ENCODE assay signal across 9 mouse cellular contexts in genomic region chr12:51741690-51742089, GRCm38 (mm10). TPM values are rescaled to one million over a fixed set of nuclear protein-coding genes. Genes with fewer than 3 reads are reported as not detected.
DNase-seq lines count a peak whose midpoint lies in the region; ATAC-seq and TF ChIP-seq lines count a peak whose summit lies in the region.
"Had no signal": no experiment of that assay in that cellular context is flagged by ENCODE, and none has a peak within 500 bp of the region (broad histone marks: within the 10 kb centered on the region; RNA-seq: fewer than 3 reads in every experiment).

No protein-coding gene starts in this region.

- no peaks in the 10 kb centered on the region for H3K4me1 ChIP-seq in forebrain, embryonic 11.5 days (replicated peaks; ENCODE audit: control insufficient read depth, insufficient read depth, low read length)
- H3K4me1 ChIP-seq in forebrain, embryonic 12.5 days: no peaks in the 10 kb centered on the region
- no peaks in the 10 kb centered on the region for H3K4me1 ChIP-seq in midbrain, postnatal 0 days (ENCODE audit: insufficient read depth, low read length)
- no peaks in the 10 kb centered on the region for H3K4me1 ChIP-seq in midbrain, embryonic 15.5 days
- H3K4me1 ChIP-seq in bone marrow, adult 2 months (ENCODE audit: control insufficient read depth, insufficient read depth, low read length): no peaks in the 10 kb centered on the region
- H3K4me1 ChIP-seq: hindbrain, embryonic 15.5 days had no signal

- no peak overlapping the region for H3K9ac ChIP-seq in forebrain, embryonic 11.5 days (ENCODE audit: low read length)
- no peak overlapping the region for H3K9ac ChIP-seq in forebrain, embryonic 12.5 days
- no peak overlapping the region for H3K9ac ChIP-seq in midbrain, postnatal 0 days (replicated peaks; ENCODE audit: low read length, poor library complexity, severe bottlenecking)
- H3K9ac ChIP-seq in midbrain, embryonic 15.5 days: no peak overlapping the region
- H3K9ac ChIP-seq: hindbrain, embryonic 15.5 days had no signal

- WGBS in forebrain, embryonic 11.5 days: 77% methylated on average over 6 of the region's 6 CpGs
- 84% methylated on average over 6 of the region's 6 CpGs for WGBS in forebrain, embryonic 12.5 days
- WGBS in midbrain, postnatal 0 days: 86% methylated on average over 6 of the region's 6 CpGs
- WGBS in midbrain, embryonic 15.5 days: 85% methylated on average over 6 of the region's 6 CpGs
- WGBS in bone marrow, adult 2 months: 74% methylated on average over 6 of the region's 6 CpGs

- ATAC-seq in forebrain, embryonic 11.5 days (replicated peaks; ENCODE audit: low FRiP score): no peak
- no peak for ATAC-seq in forebrain, embryonic 12.5 days (ENCODE audit: low FRiP score)
- no peak for ATAC-seq in midbrain, postnatal 0 days (ENCODE audit: low FRiP score)
- ATAC-seq in midbrain, embryonic 15.5 days (replicated peaks): no peak

- no peak overlapping the region for H3K27ac ChIP-seq in forebrain, embryonic 11.5 days (ENCODE audit: low read depth, low read length)
- H3K27ac ChIP-seq in forebrain, embryonic 12.5 days: no peak overlapping the region
- H3K27ac ChIP-seq in midbrain, postnatal 0 days (ENCODE audit: low read depth, low read length): no peak overlapping the region
- no peak overlapping the region for H3K27ac ChIP-seq in midbrain, embryonic 15.5 days
- no peak overlapping the region for H3K27ac ChIP-seq in bone marrow, adult 2 months (ENCODE audit: control insufficient read depth, insufficient read depth, low read depth, low read length, poor library complexity)
- H3K27ac ChIP-seq: hindbrain, embryonic 15.5 days had no signal

- no peaks in the 10 kb centered on the region for H3K9me3 ChIP-seq in forebrain, embryonic 11.5 days (ENCODE audit: control insufficient read depth, low read length)
- H3K9me3 ChIP-seq in forebrain, embryonic 12.5 days: no peaks in the 10 kb centered on the region
- H3K9me3 ChIP-seq in midbrain, postnatal 0 days (ENCODE audit: low read length): no peaks in the 10 kb centered on the region
- H3K9me3 ChIP-seq in midbrain, embryonic 15.5 days: no peaks in the 10 kb centered on the region
- H3K9me3 ChIP-seq: hindbrain, embryonic 15.5 days had no signal

- H3K36me3 ChIP-seq in forebrain, embryonic 11.5 days (ENCODE audit: control insufficient read depth, insufficient read depth, low read length): peaks cover 4% of the 10 kb centered on the region; the same call in 1 of the 2 replicates
- H3K36me3 ChIP-seq in forebrain, embryonic 12.5 days (replicated peaks): peaks cover 43% of the 10 kb centered on the region
- H3K36me3 ChIP-seq in midbrain, postnatal 0 days (ENCODE audit: insufficient read depth, low read length): peaks cover 29% of the 10 kb centered on the region
- peaks cover 27% of the 10 kb centered on the region for H3K36me3 ChIP-seq in midbrain, embryonic 15.5 days (replicated peaks)

- no peak overlapping the region for H3K4me3 ChIP-seq in forebrain, embryonic 11.5 days (ENCODE audit: low read depth, low read length)
- H3K4me3 ChIP-seq in forebrain, embryonic 12.5 days (replicated peaks): no peak overlapping the region
- H3K4me3 ChIP-seq in midbrain, postnatal 0 days (ENCODE audit: low read depth, low read length): no peak overlapping the region
- no peak overlapping the region for H3K4me3 ChIP-seq in midbrain, embryonic 15.5 days
- no peak overlapping the region for H3K4me3 ChIP-seq in bone marrow, adult 2 months (replicated peaks; ENCODE audit: control insufficient read depth, low read depth, low read length)
- H3K4me3 ChIP-seq: hindbrain, embryonic 15.5 days had no signal

- intact Hi-C loops in heart, postnatal 36 days (cut with DNase I): loop anchor here (1.0 to 10.0 kb wide), 2 partner anchors 77 to 327 kb away; no protein-coding TSS in a partner anchor

- TF ChIP-seq POLR2A in bone marrow, adult 2 months (IDR thresholded peaks at IDR 0.05; ENCODE audit: borderline replicate concordance, control insufficient read depth, low read depth, low read length): no peak

- peak; percentile 63 for DNase-seq in forebrain, embryonic 11.5 days (ENCODE audit: low spot score)
- no peak for DNase-seq in midbrain, postnatal 0 days (ENCODE audit: low spot score)
- peak; percentile 40 to 55 for DNase-seq in heart, postnatal 36 days
- peak; percentile 20 for DNase-seq in mesoderm, embryonic 11.5 days (ENCODE audit: low read depth, low spot score)
- DNase-seq in frontal cortex, postnatal 14 days (ENCODE audit: low spot score in 2 of 2): no peak

- no peaks in the 10 kb centered on the region for H3K27me3 ChIP-seq in forebrain, embryonic 11.5 days (ENCODE audit: control insufficient read depth, insufficient read depth, low read length)
- peaks cover 8% of the 10 kb centered on the region; the same call in 1 of the 2 replicates for H3K27me3 ChIP-seq in forebrain, embryonic 12.5 days
- no peaks in the 10 kb centered on the region for H3K27me3 ChIP-seq in midbrain, postnatal 0 days (ENCODE audit: insufficient read depth, low read length)
- no peaks in the 10 kb centered on the region for H3K27me3 ChIP-seq in midbrain, embryonic 15.5 days (replicated peaks)
- H3K27me3 ChIP-seq: hindbrain, embryonic 15.5 days had no signal

- no peak overlapping the region for H3K4me2 ChIP-seq in forebrain, embryonic 11.5 days (ENCODE audit: low read depth, low read length, severe bottlenecking)
- H3K4me2 ChIP-seq in forebrain, embryonic 12.5 days: no peak overlapping the region
- H3K4me2 ChIP-seq in midbrain, postnatal 0 days (ENCODE audit: low read depth, low read length, poor library complexity, severe bottlenecking): no peak overlapping the region
- H3K4me2 ChIP-seq in midbrain, embryonic 15.5 days: no peak overlapping the region
- H3K4me2 ChIP-seq: hindbrain, embryonic 15.5 days had no signal

- peak; percentile 78 for TF ChIP-seq CTCF in midbrain, postnatal 0 days (IDR thresholded peaks at IDR 0.05)
- peak; percentile 60 for TF ChIP-seq CTCF in bone marrow, adult 2 months (IDR thresholded peaks at IDR 0.05; ENCODE audit: control insufficient read depth, insufficient read depth, low read length)

RNA-seq across cellular contexts. Expression of gene Strn3, which starts 50.0 kb away (rescaled TPM):
- 56.3 and 58.4 TPM in 2 replicates for polyA plus RNA-seq in forebrain, embryonic 11.5 days (2014; fragmentation: Nextera tagmentation; extraction: Ambion mirVana)
- 57.3 and 63.5 TPM in 2 replicates for polyA plus RNA-seq in forebrain, embryonic 12.5 days (2016; fragmentation: Nextera tagmentation; extraction: Ambion mirVana)
- total RNA-seq in midbrain, postnatal 0 days (2014; rRNA removed): 57.0 and 70.7 TPM in 2 replicates
- polyA plus RNA-seq in midbrain, postnatal 0 days (2015; fragmentation: Nextera tagmentation; extraction: Ambion mirVana): 24.7 and 28.3 TPM in 2 replicates
- 36.5 and 37.1 TPM in 2 replicates for polyA plus RNA-seq in midbrain, embryonic 15.5 days (2015; fragmentation: Nextera tagmentation; extraction: Ambion mirVana)
- polyA plus RNA-seq in bone marrow, adult 2 months (2011; ENCODE audit: insufficient read depth, insufficient read length, low replicate concordance, missing spikeins): 13.7 and 19.4 TPM in 2 replicates
- total RNA-seq in heart, postnatal 36 days (2021): 100 to 1,000 TPM; 101 to 107 TPM

RNA-seq across cellular contexts. Expression of gene Ap4s1, which starts 50.9 kb away (rescaled TPM):
- polyA plus RNA-seq in forebrain, embryonic 11.5 days (2014; fragmentation: Nextera tagmentation; extraction: Ambion mirVana): 47.5 and 53.7 TPM in 2 replicates
- 50.8 and 52.6 TPM in 2 replicates for polyA plus RNA-seq in forebrain, embryonic 12.5 days (2016; fragmentation: Nextera tagmentation; extraction: Ambion mirVana)
- 39.5 and 54.2 TPM in 2 replicates for total RNA-seq in midbrain, postnatal 0 days (2014; rRNA removed)
- 67.5 and 74.0 TPM in 2 replicates for polyA plus RNA-seq in midbrain, postnatal 0 days (2015; fragmentation: Nextera tagmentation; extraction: Ambion mirVana)
- polyA plus RNA-seq in midbrain, embryonic 15.5 days (2015; fragmentation: Nextera tagmentation; extraction: Ambion mirVana): 50.4 and 55.1 TPM in 2 replicates
- 19.3 and 38.5 TPM in 2 replicates for polyA plus RNA-seq in bone marrow, adult 2 months (2011; ENCODE audit: insufficient read depth, insufficient read length, low replicate concordance, missing spikeins)
- total RNA-seq in heart, postnatal 36 days (2021): 10 to 100 TPM; 52.6 to 57.2 TPM

Comparison
In these comparisons a context has a peak if more than half of its experiments do, and no peak if none do; other contexts are left out.
1. DNase-seq: peak in forebrain, embryonic 11.5 days (single experiment), heart, postnatal 36 days (2 of 2) and mesoderm, embryonic 11.5 days (single experiment); none in midbrain, postnatal 0 days (single experiment) and frontal cortex, postnatal 14 days (0 of 2).